Mouse (Mus musculus) G1E (cell line): ENCODE measurements at regions not wholly inside any gene's neighbourhood (a gene's known extent, or its start where the extent isn't known, plus 50 kb on each side); places are given as distances from the start of the nearest gene placed in this dataset.

Experiments
- CTCF ChIP-seq: IDR thresholded peaks from 2 replicates; pipeline ENCODE4 v1.5.1; 2012; ENCODE audit warnings: low read depth, low read length, inconsistent platforms, mixed read lengths
- GATA1 ChIP-seq: IDR thresholded peaks from 2 replicates; pipeline ENCODE4 v1.6.1; 2012; ENCODE audit warnings: borderline replicate concordance, low read length, inconsistent platforms, mixed read lengths
- GATA2 ChIP-seq: IDR thresholded peaks from 2 replicates; pipeline ENCODE4 v1.6.1; 2012; ENCODE audit warnings: low read depth, low read length, inconsistent platforms, borderline replicate concordance

DNA sequence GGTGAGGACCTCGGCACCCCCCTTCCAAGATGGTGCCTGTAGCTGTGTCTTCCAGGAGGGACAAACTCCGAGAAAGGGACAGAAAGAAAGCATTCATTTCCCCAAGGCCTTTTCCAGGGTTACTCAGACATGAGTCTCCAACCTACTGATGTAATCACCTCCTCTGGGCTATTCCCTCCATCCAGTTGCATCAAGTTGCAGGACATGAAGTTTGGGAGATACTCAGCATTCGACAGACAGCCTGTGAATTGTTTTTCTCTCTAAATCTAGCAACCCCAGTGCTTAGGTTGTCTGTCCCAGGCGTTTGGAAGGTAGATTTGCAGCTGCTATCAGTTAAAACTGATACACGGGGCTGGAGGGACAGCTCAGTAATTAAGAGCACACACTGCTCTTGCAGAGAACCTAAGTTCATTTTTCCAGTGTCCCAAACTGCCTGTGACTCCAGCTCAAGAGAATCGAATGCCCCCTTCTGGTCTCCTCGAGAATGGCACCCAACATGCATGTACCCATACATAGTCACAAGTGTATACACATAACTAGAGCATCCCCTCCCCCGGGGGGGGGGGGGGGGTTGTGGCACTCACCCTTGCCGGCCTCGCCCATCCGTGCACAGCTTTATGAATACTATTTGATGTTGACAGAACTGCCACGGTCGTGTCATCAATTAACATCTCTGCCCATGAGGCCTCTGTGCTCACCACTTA, 73.8 kb upstream of the Spata13 start:
- TF ChIP-seq CTCF (0 out of 2 replicates have a peak, but pooled peaks have one; percentile 11), GATA1 (no peak), GATA2 (no peak)
